7 mouse cellular contexts compared by ENCODE assay signal in the genomic region with DNA sequence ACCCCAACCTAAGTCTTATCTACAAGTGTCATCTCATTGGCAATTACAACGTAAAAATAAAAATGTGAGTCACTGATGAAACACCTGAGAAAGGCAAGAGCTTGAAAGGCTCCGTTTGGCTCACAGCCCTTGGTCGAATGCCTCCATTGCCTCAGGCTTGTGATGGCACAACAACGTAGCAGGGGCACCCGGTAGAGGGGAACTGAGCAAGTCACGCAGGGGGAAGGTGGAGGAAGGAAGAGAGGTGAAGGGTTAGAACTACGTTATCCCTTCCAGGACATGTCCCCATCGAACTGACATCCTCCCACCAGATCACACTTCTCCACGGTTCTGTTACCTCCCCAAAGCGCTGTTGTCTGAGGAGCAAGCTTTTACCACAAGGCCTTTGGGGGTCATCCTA. TPM values are rescaled to one million over a fixed set of nuclear protein-coding genes. Genes with fewer than 3 reads are reported as not detected.
A peak's percentile ranks its signal among the peaks of the same experiment; 100 is the strongest.
DNase-seq lines count a peak whose midpoint lies in the region; ATAC-seq and TF ChIP-seq lines count a peak whose summit lies in the region.
"Not testable (repeated sequence)": the region's sequence is repeated elsewhere in the genome, so short reads cannot be mapped to it uniquely, and the experiment has no call there.
"Had no signal": no experiment of that assay in that cellular context is flagged by ENCODE, and none has a peak within 500 bp of the region (broad histone marks: within the 10 kb centered on the region; RNA-seq: fewer than 3 reads in every experiment).

No protein-coding gene starts in this region.

- not testable (repeated sequence) for H3K9ac ChIP-seq in liver, postnatal 0 days (replicated peaks)

- not testable (repeated sequence) for TF ChIP-seq EP300 in liver, postnatal 0 days (IDR thresholded peaks at IDR 0.05; ENCODE audit: low read depth)

- not testable (repeated sequence) for H3K9me3 ChIP-seq in liver, postnatal 0 days (ENCODE audit: low read length)

- H3K27me3 ChIP-seq in liver, postnatal 0 days (ENCODE audit: insufficient read depth, low read length) = not testable (repeated sequence)

- not testable (repeated sequence) for H3K27ac ChIP-seq in liver, postnatal 0 days (ENCODE audit: low read depth)

- H3K4me1 ChIP-seq in liver, postnatal 0 days (ENCODE audit: insufficient read depth) = not testable (repeated sequence)

- not testable (repeated sequence) for H3K36me3 ChIP-seq in liver, postnatal 0 days (replicated peaks; ENCODE audit: insufficient read depth, low read length)

- not testable (repeated sequence) for H3K4me3 ChIP-seq in liver, postnatal 0 days (ENCODE audit: low read depth, low read length)

- not testable (repeated sequence) for TF ChIP-seq CTCF in liver, postnatal 0 days (IDR thresholded peaks at IDR 0.05; ENCODE audit: low read depth)

- ATAC-seq in granulocyte monocyte progenitor cell, adult 5-6 weeks (replicated peaks; ENCODE audit: poor library complexity, severe bottlenecking) = peak; percentile 53
- ATAC-seq in liver, postnatal 0 days = not testable (repeated sequence)
- peak; percentile 92 for ATAC-seq in megakaryocyte, adult 5-6 weeks (ENCODE audit: poor library complexity, severe bottlenecking)
- ATAC-seq in megakaryocyte progenitor cell, adult 5-6 weeks (replicated peaks; ENCODE audit: poor library complexity) = peak; percentile 26; the same call in 1 of the 2 replicates
- ATAC-seq in neutrophil, adult 5-6 weeks (ENCODE audit: extremely low read depth, insufficient number of reproducible peaks, low FRiP score, poor library complexity, severe bottlenecking) = 0 out of 2 replicates have a peak, but pooled peaks have one; percentile 17

- H3K4me2 ChIP-seq in liver, postnatal 0 days (ENCODE audit: low read depth, low read length) = not testable (repeated sequence)

- 53% methylated on average over 6 of the region's 10 CpGs for WGBS in liver, postnatal 0 days (ENCODE audit: insufficient replicate concordance)

- peak; percentile 1 for DNase-seq in liver
- DNase-seq in liver, postnatal 0 days = peak; percentile 11

RNA-seq across cellular contexts. Expression of a gene that starts 43.4 kb away (rescaled TPM):
- 32.6 and 34.5 TPM in 2 replicates for total RNA-seq in granulocyte monocyte progenitor cell, adult 5-6 weeks (2014; fragmentation: Nextera tagmentation)
- total RNA-seq in granulocyte monocyte progenitor cell, adult 5-6 weeks (2017) = 21.2 and 26.1 TPM in 2 replicates
- polyA plus RNA-seq in liver, postnatal 0 days (2015; fragmentation: Nextera tagmentation; extraction: Ambion mirVana) = 1.2 and 1.5 TPM in 2 replicates
- total RNA-seq in megakaryocyte, adult 5-6 weeks (2015) = 5.6 and 6.7 TPM in 2 replicates
- 5.5 and 6.5 TPM in 2 replicates for total RNA-seq in megakaryocyte, adult 5-6 weeks (2017)
- 16.5 and 16.9 TPM in 2 replicates for total RNA-seq in megakaryocyte progenitor cell, adult 5-6 weeks (2015)
- total RNA-seq in megakaryocyte progenitor cell, adult 5-6 weeks (2017) = 18.7 and 20.4 TPM in 2 replicates
- total RNA-seq in neutrophil, adult 5-6 weeks (2017) = 9.5 and 9.7 TPM in 2 replicates
- polyA plus RNA-seq: G1E had no signal
